Mouse (Mus musculus): ENCODE results near the gene Gm43552.
A peak's percentile ranks its signal among the peaks of the same experiment; 100 is the strongest.

Gm43552 gene

GRCm38 (mm10) chr5:65438041-65438440 is 54.6 kb downstream of the Gm43552 start:
- DNase-seq (ENCODE audit: low read depth, low spot score) = no peak

- DNase-seq (ENCODE audit: low read depth, low spot score) = peak; percentile 94
Observed at GRCm38 (mm10) chr5:65435806-65436561, 56.6 kb downstream of the Gm43552 start, which contains the start of gene Ugdh. Ugdh (minus strand) TSS chr5:65435949.

- no peak for DNase-seq (ENCODE audit: low read depth, low spot score)
Observed at GRCm38 (mm10) chr5:65435363-65435805, 57.2 kb downstream of the Gm43552 start.

- no peak for DNase-seq (ENCODE audit: low read depth, low spot score)
Observed at GRCm38 (mm10) chr5:65434471-65435362, 57.9 kb downstream of the Gm43552 start.

GRCm38 (mm10) chr5:65429441-65429840 is 63.2 kb downstream of the Gm43552 start:
- DNase-seq (ENCODE audit: low read depth, low spot score) = no peak

GRCm38 (mm10) chr5:65428321-65428720 is 64.3 kb downstream of the Gm43552 start:
- no peak for DNase-seq (ENCODE audit: low read depth, low spot score)

- DNase-seq (ENCODE audit: low read depth, low spot score) = no peak
Observed at GRCm38 (mm10) chr5:65425251-65425650, 67.4 kb downstream of the Gm43552 start.

GRCm38 (mm10) chr5:65424215-65424614 is 68.4 kb downstream of the Gm43552 start:
- no peak for DNase-seq (ENCODE audit: low read depth, low spot score)

- DNase-seq (ENCODE audit: low read depth, low spot score) = no peak
Observed at GRCm38 (mm10) chr5:65422803-65423202, 69.8 kb downstream of the Gm43552 start.

GRCm38 (mm10) chr5:65420822-65421221 is 71.8 kb downstream of the Gm43552 start:
- no peak for DNase-seq (ENCODE audit: low read depth, low spot score)

GRCm38 (mm10) chr5:65419136-65419535 is 73.5 kb downstream of the Gm43552 start:
- DNase-seq (ENCODE audit: low read depth, low spot score) = no peak

GRCm38 (mm10) chr5:65415653-65416458 is 76.8 kb downstream of the Gm43552 start:
- DNase-seq (ENCODE audit: low read depth, low spot score) = peak; percentile 25

- no peak for DNase-seq (ENCODE audit: low read depth, low spot score)
Observed at GRCm38 (mm10) chr5:65407989-65408388, 84.6 kb downstream of the Gm43552 start.

GRCm38 (mm10) chr5:65401251-65401994 is 91.2 kb downstream of the Gm43552 start:
- peak; percentile 59 for DNase-seq (ENCODE audit: low read depth, low spot score)

GRCm38 (mm10) chr5:65394425-65394824 is 98.2 kb downstream of the Gm43552 start:
- DNase-seq (ENCODE audit: low read depth, low spot score) = no peak

GRCm38 (mm10) chr5:65391753-65392152 is 100.9 kb downstream of the Gm43552 start:
- DNase-seq (ENCODE audit: low read depth, low spot score) = no peak

- DNase-seq (ENCODE audit: low read depth, low spot score) = peak; percentile 96
Observed at GRCm38 (mm10) chr5:65390648-65391644, 101.7 kb downstream of the Gm43552 start, which contains the start of the genes Rpl9 and Lias. Rpl9 (minus strand) TSS chr5:65391444. Lias (plus strand) TSS chr5:65391497.

GRCm38 (mm10) chr5:65387008-65387867 is 105.4 kb downstream of the Gm43552 start:
- no peak for DNase-seq (ENCODE audit: low read depth, low spot score)

GRCm38 (mm10) chr5:65385704-65386103 is 106.9 kb downstream of the Gm43552 start:
- DNase-seq (ENCODE audit: low read depth, low spot score) = no peak

All from c-Kit-negative CD71-positive TER-119-positive erythroid progenitor cells, embryonic 14.5 days (primary cell).